Mouse (Mus musculus): ENCODE data around the gene Rnf135. TPM values are rescaled to one million over a fixed set of nuclear protein-coding genes. Genes with fewer than 3 reads are reported as not detected.
"Not testable (repeated sequence)": the region's sequence is repeated elsewhere in the genome, so short reads cannot be mapped to it uniquely, and the experiment has no call there.

Rnf135 gene
- total and polyA plus RNA-seq, 3 experiments, result 4.0 to 9.6 (median 6.8) TPM

- peaks cover 34% of the 10 kb centered on the region for H3K4me1 ChIP-seq (ENCODE audit: insufficient read depth, low read depth, low read length)
- DNase-seq (ENCODE audit: low spot score) (no peak), ATAC-seq (ENCODE audit: extremely low read depth, insufficient number of reproducible peaks, low FRiP score, poor library complexity, severe bottlenecking) (no peak)
- H3K27me3 ChIP-seq (ENCODE audit: insufficient read depth, low read length), result peaks cover 39% of the 10 kb centered on the region
- no peak overlapping the region for H3K4me3 ChIP-seq (ENCODE audit: low read depth, low read length)
- TF ChIP-seq CTCF (IDR thresholded peaks at IDR 0.05; ENCODE audit: low read depth, low read length) (no peak), TAL1 (conservative IDR thresholded peaks at IDR 0.05; ENCODE audit: low read depth, low read length) (no peak), GATA1 (IDR thresholded peaks at IDR 0.05; ENCODE audit: borderline replicate concordance, low read length) (no peak), GATA2 (IDR thresholded peaks at IDR 0.05; ENCODE audit: borderline replicate concordance, low read depth, low read length) (no peak), POLR2AphosphoS5 (IDR thresholded peaks at IDR 0.05; ENCODE audit: insufficient replicate concordance, low read depth, low read length) (no peak)
- H3K36me3 ChIP-seq (replicated peaks), result no peaks in the 10 kb centered on the region
- no peaks in the 10 kb centered on the region for H3K9me3 ChIP-seq (replicated peaks)
Measured at GRCm38 (mm10) chr11:80176911-80177895, 6.4 kb upstream of the Rnf135 start.

GRCm38 (mm10) chr11:80178316-80178715, 5.3 kb upstream of the Rnf135 start:
- TF ChIP-seq POLR2AphosphoS5 (IDR thresholded peaks at IDR 0.05; ENCODE audit: insufficient replicate concordance, low read depth, low read length) (no peak), GATA2 (IDR thresholded peaks at IDR 0.05; ENCODE audit: borderline replicate concordance, low read depth, low read length) (no peak), CTCF (IDR thresholded peaks at IDR 0.05; ENCODE audit: low read depth, low read length) (no peak), GATA1 (IDR thresholded peaks at IDR 0.05; ENCODE audit: borderline replicate concordance, low read length) (no peak), TAL1 (conservative IDR thresholded peaks at IDR 0.05; ENCODE audit: low read depth, low read length) (no peak)
- peaks cover 29% of the 10 kb centered on the region for H3K27me3 ChIP-seq (ENCODE audit: insufficient read depth, low read length)
- peaks cover 32% of the 10 kb centered on the region for H3K4me1 ChIP-seq (ENCODE audit: insufficient read depth, low read depth, low read length)
- ATAC-seq (ENCODE audit: extremely low read depth, insufficient number of reproducible peaks, low FRiP score, poor library complexity, severe bottlenecking), result no peak
- no peak overlapping the region for H3K4me3 ChIP-seq (ENCODE audit: low read depth, low read length)
- no peaks in the 10 kb centered on the region for H3K36me3 ChIP-seq (replicated peaks)
- DNase-seq (ENCODE audit: low spot score), result no peak
- no peaks in the 10 kb centered on the region for H3K9me3 ChIP-seq (replicated peaks)

- ATAC-seq (ENCODE audit: extremely low read depth, insufficient number of reproducible peaks, low FRiP score, poor library complexity, severe bottlenecking), result no peak
- H3K36me3 ChIP-seq (replicated peaks), result peaks cover 4% of the 10 kb centered on the region
- H3K9me3 ChIP-seq (replicated peaks), result no peaks in the 10 kb centered on the region; the same call in 1 of the 2 replicates
- peaks cover 12% of the 10 kb centered on the region for H3K27me3 ChIP-seq (ENCODE audit: insufficient read depth, low read length)
- TF ChIP-seq CTCF (IDR thresholded peaks at IDR 0.05; ENCODE audit: low read depth, low read length), result no peak
- TF ChIP-seq GATA1 (IDR thresholded peaks at IDR 0.05; ENCODE audit: borderline replicate concordance, low read length), result no peak
- no peak for TF ChIP-seq TAL1 (conservative IDR thresholded peaks at IDR 0.05; ENCODE audit: low read depth, low read length)
- TF ChIP-seq POLR2AphosphoS5 (IDR thresholded peaks at IDR 0.05; ENCODE audit: insufficient replicate concordance, low read depth, low read length), result no peak
- TF ChIP-seq GATA2 (IDR thresholded peaks at IDR 0.05; ENCODE audit: borderline replicate concordance, low read depth, low read length), result no peak
- peaks cover 25% of the 10 kb centered on the region for H3K4me1 ChIP-seq (ENCODE audit: insufficient read depth, low read depth, low read length)
- no peak overlapping the region for H3K4me3 ChIP-seq (ENCODE audit: low read depth, low read length)
- no peak for DNase-seq (ENCODE audit: low spot score)
Measured at GRCm38 (mm10) chr11:80181021-80181749, 2.5 kb upstream of the Rnf135 start.

GRCm38 (mm10) chr11:80183054-80183704, 472 bp upstream of the Rnf135 start:
- Histone ChIP-seq H3K4me1 (ENCODE audit: insufficient read depth, low read depth, low read length) (peaks cover 13% of the 10 kb centered on the region), H3K4me3 (ENCODE audit: low read depth, low read length) (peak overlapping the region; percentile 99)
- H3K36me3 ChIP-seq (replicated peaks); H3K27me3 ChIP-seq (ENCODE audit: insufficient read depth, low read length); ATAC-seq (ENCODE audit: extremely low read depth, insufficient number of reproducible peaks, low FRiP score, poor library complexity, severe bottlenecking); DNase-seq (ENCODE audit: low spot score); H3K9me3 ChIP-seq (replicated peaks): not testable (repeated sequence)

DNA sequence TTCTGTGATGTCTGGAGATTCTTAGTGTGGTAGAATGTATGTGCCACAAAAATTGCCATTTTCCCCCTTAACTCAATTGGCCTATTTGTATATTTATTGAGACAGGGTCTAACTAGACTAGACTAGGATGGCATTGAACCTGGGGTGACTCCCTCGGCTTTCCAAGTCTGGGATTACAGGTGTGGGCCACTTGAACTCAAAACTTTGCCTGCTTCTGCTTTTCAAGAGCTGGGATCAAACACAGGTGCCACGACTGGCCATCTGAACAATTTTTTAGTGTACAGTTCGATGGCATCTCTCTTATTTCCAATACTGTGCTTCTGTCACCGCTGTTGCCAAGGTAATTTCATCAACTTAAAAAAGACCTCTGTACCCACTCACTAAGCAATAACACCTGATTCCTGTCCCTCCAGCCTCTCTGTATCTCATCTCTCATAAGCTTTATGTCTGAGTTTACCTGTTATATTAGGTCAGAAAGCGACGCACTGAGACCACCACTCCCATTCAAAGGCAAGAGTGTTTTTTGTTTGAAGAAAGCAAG, 950 bp downstream of the Rnf135 start:
- Histone ChIP-seq H3K9me3 (replicated peaks) (no peaks in the 10 kb centered on the region; the same call in 1 of the 2 replicates), H3K36me3 (replicated peaks) (peaks cover 16% of the 10 kb centered on the region), H3K4me3 (ENCODE audit: low read depth, low read length) (peak overlapping the region; percentile 99), H3K27me3 (ENCODE audit: insufficient read depth, low read length) (no peaks in the 10 kb centered on the region), H3K4me1 (ENCODE audit: insufficient read depth, low read depth, low read length) (peaks cover 9% of the 10 kb centered on the region)
- DNase-seq (ENCODE audit: low spot score) (no peak), ATAC-seq (ENCODE audit: extremely low read depth, insufficient number of reproducible peaks, low FRiP score, poor library complexity, severe bottlenecking) (no peak)
- TF ChIP-seq POLR2AphosphoS5 (IDR thresholded peaks at IDR 0.05; ENCODE audit: insufficient replicate concordance, low read depth, low read length) (no peak), CTCF (IDR thresholded peaks at IDR 0.05; ENCODE audit: low read depth, low read length) (no peak)

DNA sequence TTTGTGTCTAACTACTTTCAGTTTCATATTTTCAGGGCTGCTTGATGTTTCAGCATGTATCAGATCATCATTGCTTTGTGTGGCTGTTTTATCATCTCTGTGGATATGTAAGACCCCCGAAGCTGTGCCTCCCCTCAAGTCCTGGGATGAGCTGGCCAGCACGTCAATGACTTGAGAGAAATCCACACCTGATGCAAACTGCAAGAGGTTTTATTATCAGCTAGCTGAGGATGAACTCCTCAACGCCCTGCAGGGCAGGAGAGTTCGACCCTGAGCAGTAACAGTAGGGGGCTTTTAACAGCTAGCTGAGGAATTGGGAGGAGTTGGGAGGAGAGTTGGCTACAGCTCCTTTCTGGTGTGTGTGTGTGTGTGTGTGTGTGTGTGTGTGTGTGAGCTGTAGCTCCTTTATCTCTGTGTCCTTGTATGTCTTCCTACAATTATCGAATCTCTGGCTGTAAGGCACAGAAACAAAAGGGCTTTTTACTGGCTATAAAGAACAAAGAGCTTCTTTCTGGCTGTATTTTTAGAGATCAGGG, 1.9 kb downstream of the Rnf135 start:
- peaks cover 24% of the 10 kb centered on the region for H3K36me3 ChIP-seq (replicated peaks)
- ATAC-seq (ENCODE audit: extremely low read depth, insufficient number of reproducible peaks, low FRiP score, poor library complexity, severe bottlenecking); H3K4me3 ChIP-seq (ENCODE audit: low read depth, low read length): not testable (repeated sequence)

More for the DNA sequence above, 1.9 kb downstream of the Rnf135 start:
- H3K27me3 ChIP-seq (ENCODE audit: insufficient read depth, low read length); DNase-seq (ENCODE audit: low spot score); H3K4me1 ChIP-seq (ENCODE audit: insufficient read depth, low read depth, low read length); H3K9me3 ChIP-seq (replicated peaks): not testable (repeated sequence)

Measured in G1E (cell line).